Mouse (Mus musculus) midbrain, embryonic 16.5 days (tissue): ENCODE data around the gene Tubgcp2. TPM values are rescaled to one million over a fixed set of nuclear protein-coding genes. Genes with fewer than 3 reads are reported as not detected.

ENCODE experiments used
- ATAC-seq: fragments of 200-750 bp; cut with Nextera tagmentation; 2 replicates; pipeline ENCODE4 v1.8.0; 2017; ENCODE audit warnings: moderate TSS enrichment
- H3K27ac ChIP-seq: fragments of 300-500 bp; sonication (generic); 2 replicates; pipeline ENCODE4 v1.5.1; 2014; ENCODE audit warnings: mild to moderate bottlenecking, low read length, mixed read lengths
- H3K27me3 ChIP-seq: fragments of 300-500 bp; sonication (generic); 2 replicates; pipeline ENCODE4 v1.6.1; 2014; ENCODE audit warnings: low read depth, low read length, mixed read lengths; ENCODE audit not compliant: control insufficient read depth, insufficient read depth
- H3K36me3 ChIP-seq: fragments of 300-500 bp; sonication (generic); 2 replicates; pipeline ENCODE4 v1.6.1; 2014; ENCODE audit warnings: mild to moderate bottlenecking, low read length, moderate library complexity, mixed read lengths; ENCODE audit not compliant: control insufficient read depth, insufficient read depth
- H3K4me1 ChIP-seq: fragments of 300-500 bp; sonication (generic); 2 replicates; pipeline ENCODE4 v1.6.1; 2014; ENCODE audit warnings: mild to moderate bottlenecking, low read length, mixed read lengths; ENCODE audit not compliant: control insufficient read depth, insufficient read depth
- H3K4me2 ChIP-seq: fragments of 300-500 bp; sonication (generic); 2 replicates; pipeline ENCODE4 v1.6.1; 2014; ENCODE audit warnings: mild to moderate bottlenecking, low read length, mixed read lengths
- H3K4me3 ChIP-seq: fragments of 300-500 bp; sonication (generic); 2 replicates; pipeline ENCODE4 v1.5.1; 2014; ENCODE audit warnings: low read depth, mild to moderate bottlenecking, low read length, moderate library complexity, mixed read lengths
- H3K9ac ChIP-seq: fragments of 300-500 bp; sonication (generic); 2 replicates; pipeline ENCODE4 v1.6.1; 2014; ENCODE audit warnings: low read depth, low read length, mixed read lengths
- H3K9me3 ChIP-seq: fragments of 300-500 bp; sonication (generic); replicated peaks from 2 replicates; pipeline ENCODE4 v1.6.1; 2014; ENCODE audit warnings: mild to moderate bottlenecking, low read length, mixed read lengths; ENCODE audit not compliant: control insufficient read depth, poor library complexity, severe bottlenecking
- WGBS: fragments of 180-500 bp; shearing (Covaris S2); extraction: QIAGEN DNeasy Blood & Tissue Kit; methylation state at CpG from one replicate; pipeline ENCODE4 v1.1.7; 2014; 5-methylcytosine and 5-hydroxymethylcytosine counted together
- polyA plus RNA-seq: library from polyadenylated mRNA; unstranded; fragments of >200 nt; fragmentation: Nextera tagmentation; extraction: Ambion mirVana; gene quantifications from 2 replicates; pipeline ENCODE4 v1.2.1, GENCODE M21; 2015

Gene Tubgcp2
- polyA plus RNA-seq: 58.0 and 61.0 TPM in 2 replicates

- no peaks in the 10 kb centered on the region for H3K9me3 ChIP-seq
- H3K4me1 ChIP-seq: peaks cover 22% of the 10 kb centered on the region
- H3K4me2 ChIP-seq: peak within 1 kb of the TSS; percentile 97
- WGBS: 1% methylated on average over 69 of the region's 69 CpGs
- H3K9ac ChIP-seq: peak within 1 kb of the TSS; percentile 95
- ATAC-seq: peak; percentile 97
- H3K36me3 ChIP-seq: peaks cover 22% of the 10 kb centered on the region
- peak within 1 kb of the TSS; percentile 93 for H3K27ac ChIP-seq
- peak within 1 kb of the TSS; percentile 89 for H3K4me3 ChIP-seq
- no peaks in the 10 kb centered on the region for H3K27me3 ChIP-seq
Observed at GRCm38 (mm10) chr7:140036281-140037170, at the start of gene Tubgcp2, which contains the start of gene Zfp511. TSS of gene Tubgcp2 (minus strand) at chr7:140036669. TSS of gene Zfp511 (plus strand) at chr7:140036391.

GRCm38 (mm10) chr7:140082242-140082678 lies 45.8 kb upstream of the Tubgcp2 start, which contains the start of gene Caly:
TSS of gene Caly (minus strand) at chr7:140082548.
- Histone ChIP-seq H3K4me2 (peak within 1 kb of the TSS; percentile 54), H3K27ac (peak within 1 kb of the TSS; percentile 96), H3K36me3 (no peaks in the 10 kb centered on the region), H3K9ac (peak within 1 kb of the TSS; percentile 87), H3K27me3 (no peaks in the 10 kb centered on the region), H3K4me1 (peaks cover 14% of the 10 kb centered on the region), H3K4me3 (peak within 1 kb of the TSS; percentile 72), H3K9me3 (no peaks in the 10 kb centered on the region)
- peak; percentile 90 for ATAC-seq
- WGBS: 4% methylated on average over 18 of the region's 18 CpGs

DNA sequence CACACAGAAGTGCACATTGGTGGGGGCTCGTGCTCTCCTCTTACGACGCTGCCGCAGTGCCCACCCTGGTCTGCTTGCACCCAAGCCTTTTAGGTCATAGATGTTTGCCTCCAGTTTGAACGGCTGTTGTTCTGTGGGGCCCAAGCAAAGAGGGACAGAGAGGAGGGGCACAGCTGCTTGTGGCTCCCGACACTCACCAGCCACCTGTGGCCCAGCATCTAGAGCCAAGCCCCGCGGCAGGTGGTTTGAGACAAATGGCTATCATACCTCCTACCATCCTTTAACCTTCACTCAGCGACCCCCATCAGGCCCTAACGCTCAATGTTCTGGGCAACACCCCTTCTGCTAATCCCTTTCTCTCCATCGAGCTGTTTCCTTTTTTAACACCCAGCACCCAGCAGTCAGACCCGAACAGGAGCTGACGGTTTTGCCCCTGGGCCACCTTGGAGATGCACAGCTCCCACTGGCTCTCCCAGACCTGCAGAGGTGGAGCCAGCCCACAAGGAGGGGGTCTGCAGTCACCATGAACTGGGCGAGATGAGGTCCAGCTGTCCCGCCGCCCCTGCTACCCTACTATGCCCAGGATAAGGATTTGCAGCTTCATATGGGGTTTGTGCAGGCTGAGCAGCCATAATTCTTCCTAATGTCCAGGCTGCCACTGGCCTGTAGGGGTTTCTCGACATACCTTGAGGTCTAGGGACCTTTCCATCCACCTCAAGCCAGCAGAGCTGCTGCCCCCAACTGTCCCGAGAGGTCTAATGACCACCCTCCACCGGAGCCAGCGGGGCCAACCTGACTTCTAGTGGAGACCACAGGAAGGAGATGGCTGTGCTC lies 45.2 kb upstream of the Tubgcp2 start:
- Histone ChIP-seq H3K4me2 (peak overlapping the region; percentile 54), H3K27me3 (no peaks in the 10 kb centered on the region), H3K9ac (peak overlapping the region; percentile 87), H3K27ac (peak overlapping the region; percentile 96), H3K4me3 (peak overlapping the region; percentile 72), H3K9me3 (no peaks in the 10 kb centered on the region), H3K4me1 (peaks cover 14% of the 10 kb centered on the region), H3K36me3 (no peaks in the 10 kb centered on the region)
- peak; percentile 37 for ATAC-seq
- 6% methylated on average over 20 of the region's 20 CpGs for WGBS

- H3K9me3 ChIP-seq: no peaks in the 10 kb centered on the region
- H3K4me3 ChIP-seq: peak overlapping the region; percentile 72
- H3K4me2 ChIP-seq: peak overlapping the region; percentile 54
- peak; percentile 81 for ATAC-seq
- peak overlapping the region; percentile 87 for H3K9ac ChIP-seq
- 2% methylated on average over 24 of the region's 24 CpGs for WGBS
- peak overlapping the region; percentile 96 for H3K27ac ChIP-seq
- H3K27me3 ChIP-seq: no peaks in the 10 kb centered on the region
- H3K36me3 ChIP-seq: no peaks in the 10 kb centered on the region
- H3K4me1 ChIP-seq: peaks cover 14% of the 10 kb centered on the region
Observed at GRCm38 (mm10) chr7:140080503-140081156, 44.2 kb upstream of the Tubgcp2 start.

GRCm38 (mm10) chr7:140078711-140079110 lies 42.2 kb upstream of the Tubgcp2 start:
- Histone ChIP-seq H3K27ac (no peak overlapping the region), H3K4me1 (peaks cover 14% of the 10 kb centered on the region), H3K9me3 (no peaks in the 10 kb centered on the region), H3K4me2 (peak overlapping the region; percentile 54; the same call in 1 of the 2 replicates), H3K27me3 (no peaks in the 10 kb centered on the region), H3K9ac (no peak overlapping the region), H3K4me3 (no peak overlapping the region), H3K36me3 (no peaks in the 10 kb centered on the region; the same call in 1 of the 2 replicates)
- ATAC-seq: no peak
- 5% methylated on average over 5 of the region's 5 CpGs for WGBS

GRCm38 (mm10) chr7:140077698-140078097 lies 41.2 kb upstream of the Tubgcp2 start:
- WGBS: 79% methylated on average over 6 of the region's 6 CpGs
- Histone ChIP-seq H3K9ac (no peak overlapping the region), H3K4me3 (no peak overlapping the region), H3K9me3 (no peaks in the 10 kb centered on the region), H3K27ac (no peak overlapping the region), H3K27me3 (peaks cover 8% of the 10 kb centered on the region), H3K4me2 (no peak overlapping the region), H3K36me3 (peaks cover 7% of the 10 kb centered on the region), H3K4me1 (peaks cover 10% of the 10 kb centered on the region)
- no peak for ATAC-seq

- H3K27ac ChIP-seq: no peak overlapping the region
- H3K9me3 ChIP-seq: no peaks in the 10 kb centered on the region
- H3K4me3 ChIP-seq: no peak overlapping the region
- peak overlapping the region; percentile 31 for H3K4me2 ChIP-seq
- WGBS: 30% methylated on average over 39 of the region's 39 CpGs
- no peak for ATAC-seq
- no peak overlapping the region for H3K9ac ChIP-seq
- H3K4me1 ChIP-seq: no peaks in the 10 kb centered on the region
- H3K27me3 ChIP-seq: peaks cover 55% of the 10 kb centered on the region
- H3K36me3 ChIP-seq: peaks cover 36% of the 10 kb centered on the region
Observed at GRCm38 (mm10) chr7:140070042-140070711, 33.7 kb upstream of the Tubgcp2 start.

- no peak for ATAC-seq
- no peak overlapping the region for H3K4me2 ChIP-seq
- H3K9ac ChIP-seq: no peak overlapping the region
- no peaks in the 10 kb centered on the region for H3K4me1 ChIP-seq
- peaks cover 26% of the 10 kb centered on the region for H3K36me3 ChIP-seq
- peaks cover 63% of the 10 kb centered on the region for H3K27me3 ChIP-seq
- 73% methylated on average over 6 of the region's 6 CpGs for WGBS
- H3K9me3 ChIP-seq: no peaks in the 10 kb centered on the region
- H3K4me3 ChIP-seq: no peak overlapping the region
- H3K27ac ChIP-seq: no peak overlapping the region
Observed at GRCm38 (mm10) chr7:140067397-140067796, 30.9 kb upstream of the Tubgcp2 start.
